Mouse (Mus musculus): ENCODE measurements around the gene Mettl9.
A peak's percentile ranks its signal among the peaks of the same experiment; 100 is the strongest.

GRCm38 (mm10) chr7:121040595-121040994 lies 6.3 kb downstream of the Mettl9 start:
- TF ChIP-seq GABPA (IDR thresholded peaks at IDR 0.05; ENCODE audit: insufficient replicate concordance, low read depth, low read length) (no peak), MAFK (IDR thresholded peaks at IDR 0.05; ENCODE audit: insufficient replicate concordance, low read length) (no peak), EP300 (IDR thresholded peaks at IDR 0.05; ENCODE audit: low read length) (peak; percentile 63), TCF12 (IDR thresholded peaks at IDR 0.05; ENCODE audit: low read depth, low read length) (no peak), POLR2A (IDR thresholded peaks at IDR 0.05; ENCODE audit: low read depth, low read length) (no peak), USF1 (IDR thresholded peaks at IDR 0.05; ENCODE audit: low read depth, low read length) (no peak), MXI1 (IDR thresholded peaks at IDR 0.05; ENCODE audit: low read depth, low read length) (no peak), CTCF (conservative IDR thresholded peaks at IDR 0.05 in 1 of 2, IDR thresholded peaks at IDR 0.05 in 1 of 2; ENCODE audit: low read depth in 2 of 2, low read length in 2 of 2) (no peak)
